Mouse (Mus musculus): ENCODE measurements around the gene Utp15. TPM values are rescaled to one million over a fixed set of nuclear protein-coding genes. Genes with fewer than 3 reads are reported as not detected.
A peak's percentile ranks its signal among the peaks of the same experiment; 100 is the strongest.

Gene Utp15
- polyA plus RNA-seq, 1 experiment from 2014 or later: 12.5 TPM

DNA sequence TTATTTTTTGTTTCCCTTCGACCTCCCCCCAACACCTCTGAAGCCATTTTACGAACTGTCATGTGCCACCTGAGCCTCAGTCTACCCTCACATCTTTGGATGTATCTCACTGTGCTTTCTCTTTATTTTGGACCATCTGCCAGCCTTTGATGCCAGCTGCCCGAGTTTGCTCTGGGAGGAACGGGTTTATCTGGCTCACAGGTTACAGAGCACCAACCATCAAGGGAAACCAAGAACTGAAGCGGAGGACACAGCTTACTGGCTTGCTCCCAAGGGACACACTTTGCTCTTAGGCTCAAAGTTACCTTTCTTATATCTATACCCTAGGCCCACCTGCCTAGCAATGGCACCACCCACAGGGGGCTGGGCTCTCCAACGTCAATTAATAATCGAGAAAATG is 17.5 kb downstream of the Utp15 start:
- Histone ChIP-seq H3K36me3 (peaks cover 31% of the 10 kb centered on the region), H3K4me1 (replicated peaks) (no peaks in the 10 kb centered on the region), H3K4me3 (no peak overlapping the region), H3K27me3 (no peaks in the 10 kb centered on the region), H3K9me3 (replicated peaks) (no peaks in the 10 kb centered on the region), H3K27ac (no peak overlapping the region), H3K4me2 (no peak overlapping the region), H3K9ac (no peak overlapping the region)
- ATAC-seq (replicated peaks; ENCODE audit: insufficient number of reproducible peaks, insufficient read depth, low FRiP score, low read depth): no peak
- WGBS: 76% methylated on average over 7 of the region's 7 CpGs

DNA sequence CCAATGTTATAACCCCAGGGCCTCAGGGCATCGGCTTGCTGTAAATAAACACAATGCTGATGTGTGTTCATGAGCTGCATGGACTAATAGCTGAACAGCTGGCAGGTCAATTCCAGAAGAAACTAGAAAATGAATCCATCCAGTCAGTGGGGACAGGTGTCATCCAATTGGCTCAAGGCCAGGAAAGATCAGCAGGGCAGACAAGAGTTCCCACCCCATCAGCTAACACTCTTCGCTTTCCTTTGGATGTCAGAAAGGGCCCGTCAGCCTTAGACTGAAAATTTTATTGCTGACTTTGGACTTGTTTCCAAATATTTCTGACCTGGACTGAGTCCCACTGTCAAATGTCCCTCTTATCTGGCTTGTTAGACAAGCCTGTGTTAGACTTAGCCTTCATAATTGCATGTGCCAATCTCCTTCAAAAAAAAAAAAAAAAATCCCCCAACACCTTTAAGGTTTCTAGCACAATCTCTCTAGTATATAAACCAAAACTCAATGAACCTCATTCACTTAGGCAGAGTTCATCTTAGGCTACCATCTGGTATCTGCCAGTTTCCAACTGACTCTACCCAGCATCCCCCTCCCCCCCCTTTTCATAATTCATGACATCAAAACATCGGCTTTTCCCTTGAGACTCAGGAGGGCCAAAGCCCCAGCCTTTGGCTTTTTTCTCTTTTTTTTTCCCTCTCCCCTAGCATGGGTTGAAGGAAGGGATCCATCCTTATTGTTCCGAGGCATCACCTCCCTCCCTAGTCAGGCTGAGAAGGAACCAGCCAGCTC is 18.1 kb downstream of the Utp15 start:
- H3K9me3 ChIP-seq (replicated peaks): no peaks in the 10 kb centered on the region
- peaks cover 25% of the 10 kb centered on the region for H3K36me3 ChIP-seq
- no peak overlapping the region for H3K4me2 ChIP-seq
- no peak overlapping the region for H3K4me3 ChIP-seq
- 62% methylated on average over 5 of the region's 5 CpGs for WGBS
- no peak for ATAC-seq (replicated peaks; ENCODE audit: insufficient number of reproducible peaks, insufficient read depth, low FRiP score, low read depth)
- no peak overlapping the region for H3K9ac ChIP-seq
- H3K4me1 ChIP-seq (replicated peaks): no peaks in the 10 kb centered on the region
- no peaks in the 10 kb centered on the region for H3K27me3 ChIP-seq
- H3K27ac ChIP-seq: no peak overlapping the region

DNA sequence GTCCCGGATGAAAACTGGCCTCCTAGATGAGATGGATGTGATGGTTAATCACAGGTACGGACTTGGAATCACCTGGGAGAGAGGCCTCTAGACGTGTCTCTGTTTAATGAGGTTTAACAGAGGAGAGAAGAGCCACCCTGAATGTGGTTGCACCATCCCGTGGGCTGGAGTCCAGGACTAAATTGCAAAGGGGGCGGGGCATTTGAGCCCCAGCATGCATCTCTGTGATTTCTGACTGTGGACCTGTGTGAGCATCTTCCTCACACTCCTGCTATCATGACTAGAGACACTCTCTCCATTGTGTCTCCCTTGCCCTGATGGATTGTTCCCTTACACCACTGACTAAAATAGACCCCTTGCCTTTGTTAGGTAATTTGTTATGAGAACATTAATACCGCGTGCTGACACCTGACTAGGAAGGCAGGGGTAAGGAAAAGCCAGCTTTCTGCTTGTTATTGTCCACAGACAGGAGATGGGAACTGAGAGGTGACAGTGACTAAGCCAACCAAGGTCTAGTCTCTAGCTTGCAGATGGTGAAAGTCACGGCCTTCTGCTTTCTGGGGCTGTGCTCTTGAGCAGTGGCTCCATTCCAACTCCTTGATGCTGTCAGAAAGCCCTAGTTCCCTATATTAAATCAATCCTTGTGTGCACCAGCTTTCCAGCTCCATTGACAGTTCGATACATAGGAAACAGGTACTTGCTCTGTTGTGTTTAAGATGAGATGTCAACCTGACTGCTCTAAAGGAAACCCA is 21.1 kb downstream of the Utp15 start:
- no peaks in the 10 kb centered on the region for H3K36me3 ChIP-seq
- WGBS: 56% methylated on average over 9 of the region's 9 CpGs
- no peak overlapping the region for H3K4me2 ChIP-seq
- no peaks in the 10 kb centered on the region for H3K9me3 ChIP-seq (replicated peaks)
- no peak for ATAC-seq (replicated peaks; ENCODE audit: insufficient number of reproducible peaks, insufficient read depth, low FRiP score, low read depth)
- H3K4me3 ChIP-seq: no peak overlapping the region
- peaks cover 3% of the 10 kb centered on the region; the same call in 1 of the 2 replicates for H3K27me3 ChIP-seq
- H3K9ac ChIP-seq: no peak overlapping the region
- no peaks in the 10 kb centered on the region for H3K4me1 ChIP-seq (replicated peaks)
- H3K27ac ChIP-seq: no peak overlapping the region

DNA sequence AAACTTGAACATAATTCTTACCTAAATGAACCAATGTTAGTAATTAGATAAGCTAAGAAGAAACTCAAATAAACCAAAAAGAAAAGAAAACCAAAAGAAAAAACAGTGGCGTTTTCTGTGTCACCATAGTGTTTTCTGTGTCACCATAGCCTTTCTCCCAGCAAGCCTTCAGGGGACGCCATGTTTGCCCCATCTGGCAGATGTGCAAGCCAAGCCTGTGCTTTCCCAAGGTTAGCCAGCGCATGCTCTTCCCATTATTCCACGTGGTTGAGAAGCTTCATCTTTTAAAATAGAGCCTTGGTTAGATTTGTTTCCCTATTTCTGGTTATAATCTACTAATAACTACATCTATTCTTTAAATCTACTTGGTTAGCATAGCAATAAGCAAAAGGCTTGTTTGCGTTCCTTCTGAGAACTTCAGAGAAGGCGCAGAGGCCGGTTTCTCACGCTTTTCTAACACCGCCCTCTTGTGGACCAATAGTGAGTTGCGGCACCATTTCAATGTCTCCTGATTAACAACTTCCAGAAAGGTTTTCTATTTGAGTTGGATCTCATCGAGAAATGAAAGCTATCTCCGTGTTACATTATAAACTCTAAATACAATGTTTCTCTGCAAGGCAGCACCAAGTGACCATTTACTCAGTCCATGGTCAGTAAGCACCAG is 22.7 kb downstream of the Utp15 start:
- ATAC-seq (replicated peaks; ENCODE audit: insufficient number of reproducible peaks, insufficient read depth, low FRiP score, low read depth): no peak
- no peak overlapping the region for H3K4me3 ChIP-seq
- H3K4me1 ChIP-seq (replicated peaks): no peaks in the 10 kb centered on the region
- H3K27ac ChIP-seq: no peak overlapping the region
- no peak overlapping the region for H3K9ac ChIP-seq
- 17% methylated on average over 12 of the region's 12 CpGs for WGBS
- no peaks in the 10 kb centered on the region for H3K9me3 ChIP-seq (replicated peaks)
- no peaks in the 10 kb centered on the region for H3K36me3 ChIP-seq
- H3K4me2 ChIP-seq: no peak overlapping the region
- H3K27me3 ChIP-seq: peaks cover 3% of the 10 kb centered on the region; the same call in 1 of the 2 replicates

DNA sequence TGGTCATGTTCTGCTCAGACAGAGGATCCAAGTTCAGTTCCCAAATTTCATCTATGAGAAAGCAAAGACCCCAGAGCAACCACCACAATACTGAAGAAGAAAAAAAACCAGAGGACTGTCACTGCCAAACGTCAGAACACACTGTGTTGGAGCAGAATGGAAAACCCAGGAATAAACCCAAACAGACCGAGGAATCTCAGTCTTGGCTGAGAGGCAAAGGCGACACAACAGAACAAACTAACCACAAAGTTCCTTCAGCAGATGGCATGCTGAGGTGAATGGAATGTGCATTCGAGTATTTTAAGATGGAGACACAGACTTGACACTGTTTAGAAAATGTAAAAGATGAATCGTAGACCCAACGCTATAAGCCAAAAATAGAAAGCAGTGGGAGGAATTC is 27.4 kb downstream of the Utp15 start:
- Histone ChIP-seq H3K27ac (no peak overlapping the region), H3K4me2 (no peak overlapping the region), H3K9ac (no peak overlapping the region), H3K4me1 (replicated peaks) (no peaks in the 10 kb centered on the region), H3K9me3 (replicated peaks) (no peaks in the 10 kb centered on the region), H3K27me3 (peaks cover 3% of the 10 kb centered on the region; the same call in 1 of the 2 replicates), H3K4me3 (no peak overlapping the region), H3K36me3 (no peaks in the 10 kb centered on the region)
- WGBS: 53% methylated on average over 6 of the region's 6 CpGs
- no peak for ATAC-seq (replicated peaks; ENCODE audit: insufficient number of reproducible peaks, insufficient read depth, low FRiP score, low read depth)

DNA sequence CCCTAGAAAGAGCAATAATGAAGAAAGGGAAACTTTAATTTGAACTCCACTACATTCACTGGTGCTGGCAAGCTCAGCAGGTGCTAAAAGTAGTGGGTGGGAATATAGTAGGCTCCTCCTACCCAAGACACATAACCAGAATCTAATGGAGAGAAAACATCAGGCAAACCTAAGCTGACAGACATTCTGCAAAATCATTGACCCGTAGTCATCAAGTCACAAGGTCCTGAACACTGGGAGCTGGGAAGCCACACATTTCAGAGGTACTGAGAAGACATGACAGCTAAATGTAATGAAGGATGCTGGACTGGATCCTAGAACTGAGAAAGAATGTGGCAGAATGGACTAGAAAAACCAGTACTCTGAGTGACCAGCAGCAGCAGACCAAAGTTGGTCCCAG is 32.3 kb downstream of the Utp15 start:
- Histone ChIP-seq H3K27ac (no peak overlapping the region), H3K4me2 (no peak overlapping the region), H3K36me3 (no peaks in the 10 kb centered on the region), H3K9me3 (replicated peaks) (no peaks in the 10 kb centered on the region), H3K9ac (no peak overlapping the region), H3K4me3 (no peak overlapping the region), H3K4me1 (replicated peaks) (no peaks in the 10 kb centered on the region), H3K27me3 (no peaks in the 10 kb centered on the region)
- no peak for ATAC-seq (replicated peaks; ENCODE audit: insufficient number of reproducible peaks, insufficient read depth, low FRiP score, low read depth)
- WGBS: 89% methylated on average over 1 of the region's 1 CpGs

DNA sequence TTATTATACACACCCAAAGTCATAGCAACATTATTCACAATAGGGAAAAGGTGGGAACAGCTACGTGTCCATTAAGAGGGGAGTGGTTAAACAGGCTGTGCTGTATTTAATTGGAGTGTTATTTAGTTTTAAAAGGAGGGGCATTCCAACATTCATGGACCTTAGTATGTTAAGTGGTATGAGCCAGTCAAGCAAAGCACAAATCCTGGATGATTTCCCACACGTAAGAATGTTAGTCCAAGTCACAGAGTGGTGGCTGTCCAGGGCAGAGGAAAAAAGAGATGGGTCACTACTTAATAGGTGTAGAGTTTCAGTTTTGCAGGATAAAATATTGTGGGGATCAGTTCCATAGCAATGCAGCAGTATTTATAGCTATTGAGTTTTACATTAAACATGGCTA is 36.6 kb downstream of the Utp15 start:
- H3K36me3 ChIP-seq: no peaks in the 10 kb centered on the region
- no peaks in the 10 kb centered on the region for H3K9me3 ChIP-seq (replicated peaks)
- no peak overlapping the region for H3K9ac ChIP-seq
- no peak overlapping the region for H3K4me2 ChIP-seq
- ATAC-seq (replicated peaks; ENCODE audit: insufficient number of reproducible peaks, insufficient read depth, low FRiP score, low read depth): no peak
- no peak overlapping the region for H3K27ac ChIP-seq
- WGBS: 65% methylated on average over 2 of the region's 2 CpGs
- peaks cover 3% of the 10 kb centered on the region; the same call in 1 of the 2 replicates for H3K4me1 ChIP-seq (replicated peaks)
- no peaks in the 10 kb centered on the region for H3K27me3 ChIP-seq
- H3K4me3 ChIP-seq: no peak overlapping the region

DNA sequence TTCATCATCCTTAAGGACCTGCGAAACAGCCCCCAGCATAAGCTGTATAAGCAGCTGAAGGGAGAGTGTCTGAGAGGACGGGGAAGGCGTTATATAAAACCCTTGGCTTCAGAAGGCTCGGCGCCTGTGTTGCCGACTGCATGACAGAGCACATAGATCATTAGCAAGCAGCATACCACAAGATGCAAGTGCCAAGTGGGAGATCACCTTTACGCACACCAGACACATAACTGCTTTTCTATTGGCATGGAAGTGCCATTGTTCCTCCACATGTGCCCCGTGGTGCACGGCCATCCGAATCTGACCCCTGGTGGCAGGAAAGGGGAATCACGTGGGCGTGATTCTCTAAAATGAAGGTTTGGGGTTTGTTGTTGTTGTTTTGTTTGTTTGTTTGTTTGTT is 40.0 kb downstream of the Utp15 start:
- WGBS: 33% methylated on average over 12 of the region's 12 CpGs
- no peak for ATAC-seq (replicated peaks; ENCODE audit: insufficient number of reproducible peaks, insufficient read depth, low FRiP score, low read depth)
- H3K4me3 ChIP-seq: no peak overlapping the region
- H3K9me3 ChIP-seq (replicated peaks): no peaks in the 10 kb centered on the region
- no peak overlapping the region for H3K9ac ChIP-seq
- peaks cover 3% of the 10 kb centered on the region; the same call in 1 of the 2 replicates for H3K4me1 ChIP-seq (replicated peaks)
- H3K27ac ChIP-seq: no peak overlapping the region
- no peaks in the 10 kb centered on the region for H3K36me3 ChIP-seq
- H3K4me2 ChIP-seq: 0 out of 2 replicates have a peak overlapping the region, but pooled peaks have one; percentile 27
- no peaks in the 10 kb centered on the region for H3K27me3 ChIP-seq

DNA sequence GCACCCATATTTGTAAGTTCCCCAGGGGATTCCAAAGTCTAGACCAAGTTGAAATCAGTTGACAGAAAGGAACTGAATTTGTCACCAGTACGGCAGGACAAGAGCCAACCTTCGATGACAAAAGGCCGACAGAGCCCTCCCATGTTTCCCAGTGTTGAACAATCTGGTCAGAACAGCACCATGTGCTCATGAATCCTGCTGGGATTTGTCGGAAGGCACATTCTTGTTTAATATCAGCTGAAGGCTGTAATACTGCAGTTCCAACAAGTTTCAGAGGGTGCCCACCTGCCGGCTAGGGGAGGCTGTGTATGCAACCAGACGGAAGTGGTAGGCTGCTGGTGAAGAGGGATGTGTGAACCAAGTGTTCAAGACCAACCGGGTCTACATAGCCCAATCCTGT is 52.7 kb downstream of the Utp15 start:
- ATAC-seq (replicated peaks; ENCODE audit: insufficient number of reproducible peaks, insufficient read depth, low FRiP score, low read depth): no peak
- H3K36me3 ChIP-seq: no peaks in the 10 kb centered on the region
- H3K9me3 ChIP-seq (replicated peaks): no peaks in the 10 kb centered on the region
- H3K4me2 ChIP-seq: no peak overlapping the region
- no peak overlapping the region for H3K9ac ChIP-seq
- H3K27me3 ChIP-seq: 0 out of 2 replicates have a peak, but pooled peaks cover 10% of the 10 kb centered on the region
- no peak overlapping the region for H3K4me3 ChIP-seq
- 80% methylated on average over 7 of the region's 7 CpGs for WGBS
- peaks cover 7% of the 10 kb centered on the region for H3K4me1 ChIP-seq (replicated peaks)
- no peak overlapping the region for H3K27ac ChIP-seq

DNA sequence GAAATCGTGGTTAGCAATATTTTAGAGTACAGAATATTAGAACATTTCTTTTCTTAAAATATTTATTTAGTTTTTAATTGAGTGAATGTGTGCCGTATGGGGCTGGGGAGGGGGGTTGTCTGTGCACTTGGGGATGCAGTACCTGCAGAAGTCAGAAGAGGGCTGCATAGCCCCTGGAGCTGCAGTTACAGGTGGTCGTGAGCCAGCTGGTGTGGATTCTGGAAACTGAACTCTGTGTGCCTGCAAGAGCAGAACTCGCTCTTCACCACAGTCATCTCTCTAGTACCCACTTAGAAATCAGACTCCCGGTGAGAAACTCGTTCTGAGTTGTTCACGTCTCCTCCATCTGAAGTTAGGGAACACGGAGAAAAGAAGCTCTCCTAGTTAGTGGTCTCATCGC is 54.0 kb downstream of the Utp15 start:
- 35% methylated on average over 9 of the region's 9 CpGs for WGBS
- no peak for ATAC-seq (replicated peaks; ENCODE audit: insufficient number of reproducible peaks, insufficient read depth, low FRiP score, low read depth)

DNA sequence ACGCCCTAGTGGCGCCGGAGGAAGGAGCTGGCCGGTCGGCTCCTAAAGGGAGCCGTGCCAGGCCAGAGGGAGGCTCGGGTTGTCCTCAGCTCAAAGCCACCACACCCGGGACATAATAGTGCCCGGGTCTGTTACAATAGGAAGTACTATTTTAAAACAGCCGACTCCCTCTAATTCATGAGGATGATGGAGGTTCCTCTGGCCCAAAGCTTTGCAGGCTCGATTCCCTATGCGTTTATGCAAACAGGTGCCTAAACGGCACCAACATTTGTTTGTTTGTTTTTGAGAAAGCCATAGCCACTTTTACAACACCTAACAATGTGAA is 56.3 kb downstream of the Utp15 start:
- WGBS: 3% methylated on average over 13 of the region's 13 CpGs

More for the DNA sequence above, 54.0 kb downstream of the Utp15 start:
- Histone ChIP-seq H3K4me2 (no peak overlapping the region), H3K36me3 (no peaks in the 10 kb centered on the region), H3K27ac (no peak overlapping the region), H3K4me3 (no peak overlapping the region), H3K9me3 (replicated peaks) (no peaks in the 10 kb centered on the region), H3K27me3 (0 out of 2 replicates have a peak, but pooled peaks cover 10% of the 10 kb centered on the region), H3K9ac (no peak overlapping the region), H3K4me1 (replicated peaks) (peaks cover 7% of the 10 kb centered on the region)

More for the DNA sequence above, 56.3 kb downstream of the Utp15 start:
- Histone ChIP-seq H3K9ac (peak overlapping the region; percentile 65), H3K9me3 (replicated peaks) (no peaks in the 10 kb centered on the region), H3K27me3 (0 out of 2 replicates have a peak, but pooled peaks cover 10% of the 10 kb centered on the region), H3K4me3 (peak overlapping the region; percentile 60), H3K27ac (peak overlapping the region; percentile 82), H3K36me3 (no peaks in the 10 kb centered on the region), H3K4me2 (peak overlapping the region; percentile 87), H3K4me1 (replicated peaks) (peaks cover 12% of the 10 kb centered on the region)
- ATAC-seq (replicated peaks; ENCODE audit: insufficient number of reproducible peaks, insufficient read depth, low FRiP score, low read depth): no peak

Data from heart, embryonic 15.5 days (tissue).